In genomic region chr3:88912585-88912984, GRCm38 (mm10) we compare ENCODE assay signal across 9 mouse cellular contexts. TPM values are rescaled to one million over a fixed set of nuclear protein-coding genes. Genes with fewer than 3 reads are reported as not detected.
DNase-seq lines count a peak whose midpoint lies in the region; ATAC-seq and TF ChIP-seq lines count a peak whose summit lies in the region.
"Had no signal": no experiment of that assay in that cellular context is flagged by ENCODE, and none has a peak within 500 bp of the region (broad histone marks: within the 10 kb centered on the region; RNA-seq: fewer than 3 reads in every experiment).

No protein-coding gene starts in this region.

- no peak for ATAC-seq in heart, embryonic 16.5 days (replicated peaks; ENCODE audit: extremely low read depth, insufficient read depth, low FRiP score)
- ATAC-seq in G1E (ENCODE audit: extremely low read depth, insufficient number of reproducible peaks, low FRiP score, poor library complexity, severe bottlenecking): no peak
- ATAC-seq in hindbrain, embryonic 12.5 days (ENCODE audit: low FRiP score): no peak
- ATAC-seq in midbrain, embryonic 12.5 days (ENCODE audit: low FRiP score, low read depth): no peak

- H3K4me1 ChIP-seq in heart, embryonic 16.5 days (ENCODE audit: control insufficient read depth, insufficient read depth, low read length): peaks cover 11% of the 10 kb centered on the region
- H3K4me1 ChIP-seq in G1E (ENCODE audit: insufficient read depth, low read depth, low read length): peaks cover 56% of the 10 kb centered on the region
- peaks cover 13% of the 10 kb centered on the region for H3K4me1 ChIP-seq in hindbrain, embryonic 12.5 days
- H3K4me1 ChIP-seq in midbrain, embryonic 12.5 days: peaks cover 16% of the 10 kb centered on the region

- TF ChIP-seq CTCF in G1E (IDR thresholded peaks at IDR 0.05; ENCODE audit: low read depth, low read length): no peak

- peak overlapping the region; percentile 75 for H3K4me2 ChIP-seq in heart, embryonic 16.5 days (ENCODE audit: low read depth, low read length)
- H3K4me2 ChIP-seq in hindbrain, embryonic 12.5 days (replicated peaks): peak overlapping the region; percentile 85
- H3K4me2 ChIP-seq in midbrain, embryonic 12.5 days (replicated peaks): peak overlapping the region; percentile 80

- H3K27me3 ChIP-seq in heart, embryonic 16.5 days (ENCODE audit: control insufficient read depth, insufficient read depth, low read length): no peaks in the 10 kb centered on the region
- H3K27me3 ChIP-seq in G1E (ENCODE audit: insufficient read depth, low read length): no peaks in the 10 kb centered on the region
- H3K27me3 ChIP-seq in hindbrain, embryonic 12.5 days: no peaks in the 10 kb centered on the region
- no peaks in the 10 kb centered on the region for H3K27me3 ChIP-seq in midbrain, embryonic 12.5 days

- 89% methylated on average over 7 of the region's 7 CpGs for WGBS in heart, embryonic 16.5 days
- 88% methylated on average over 7 of the region's 7 CpGs for WGBS in hindbrain, embryonic 12.5 days
- 89% methylated on average over 7 of the region's 7 CpGs for WGBS in midbrain, embryonic 12.5 days

- no peaks in the 10 kb centered on the region for H3K9me3 ChIP-seq in heart, embryonic 16.5 days (replicated peaks; ENCODE audit: control insufficient read depth, low read length)
- no peaks in the 10 kb centered on the region for H3K9me3 ChIP-seq in G1E (replicated peaks)
- H3K9me3 ChIP-seq in hindbrain, embryonic 12.5 days (replicated peaks): no peaks in the 10 kb centered on the region
- H3K9me3 ChIP-seq in midbrain, embryonic 12.5 days: no peaks in the 10 kb centered on the region

- no peak overlapping the region for H3K9ac ChIP-seq in heart, embryonic 16.5 days (ENCODE audit: low read length)
- H3K9ac ChIP-seq in hindbrain, embryonic 12.5 days: peak overlapping the region; percentile 74; the same call in 1 of the 2 replicates
- peak overlapping the region; percentile 66; the same call in 1 of the 2 replicates for H3K9ac ChIP-seq in midbrain, embryonic 12.5 days (replicated peaks)

- peaks cover 42% of the 10 kb centered on the region for H3K36me3 ChIP-seq in heart, embryonic 16.5 days (ENCODE audit: control insufficient read depth, insufficient read depth)
- H3K36me3 ChIP-seq in G1E (replicated peaks): peaks cover 71% of the 10 kb centered on the region
- peaks cover 48% of the 10 kb centered on the region for H3K36me3 ChIP-seq in hindbrain, embryonic 12.5 days
- H3K36me3 ChIP-seq in midbrain, embryonic 12.5 days: peaks cover 44% of the 10 kb centered on the region

- no peak overlapping the region for H3K27ac ChIP-seq in heart, embryonic 16.5 days (ENCODE audit: low read length)
- H3K27ac ChIP-seq in hindbrain, embryonic 12.5 days: no peak overlapping the region
- no peak overlapping the region for H3K27ac ChIP-seq in midbrain, embryonic 12.5 days (replicated peaks)

- H3K4me3 ChIP-seq in heart, embryonic 16.5 days (ENCODE audit: low read length): peak overlapping the region; percentile 72; the same call in 1 of the 2 replicates
- H3K4me3 ChIP-seq in G1E (ENCODE audit: low read depth, low read length): peak overlapping the region; percentile 96; the same call in 1 of the 2 replicates
- no peak overlapping the region for H3K4me3 ChIP-seq in hindbrain, embryonic 12.5 days
- H3K4me3 ChIP-seq in midbrain, embryonic 12.5 days: peak overlapping the region; percentile 63; the same call in 1 of the 2 replicates

- intact Hi-C loops in heart, postnatal 14 days (cut with DNase I): no loop called here
- intact Hi-C loops in left cerebral cortex, postnatal 25 days (cut with DNase I): no loop called here
- intact Hi-C loops in left cerebral cortex, postnatal 36 days (cut with DNase I): no loop called here

- no peak for DNase-seq in heart, postnatal 14 days
- DNase-seq in G1E (ENCODE audit: low spot score): no peak
- DNase-seq in left cerebral cortex, postnatal 25 days (ENCODE audit: low spot score in 2 of 2): no peak
- no peak for DNase-seq in left cerebral cortex, postnatal 36 days (ENCODE audit: low spot score in 2 of 2)
- no peak for DNase-seq in spleen, adult 12 weeks (ENCODE audit: low spot score)
- DNase-seq: kidney, adult 8-10 months had no signal

RNA-seq across cellular contexts. Expression of gene Msto1, which starts 1.2 kb away (rescaled TPM):
- polyA plus RNA-seq in heart, embryonic 16.5 days (2015; fragmentation: Nextera tagmentation; extraction: Ambion mirVana): 46.2 and 47.5 TPM in 2 replicates
- total RNA-seq in heart, postnatal 14 days (2021): 10 to 100 TPM; 14.9 TPM
- total RNA-seq in G1E (2014; fragmentation: Nextera tagmentation) (20.7 and 24.5 TPM in 2 replicates), G1E (2017) (39.0 and 40.8 TPM in 2 replicates)
- polyA plus RNA-seq in G1E (2012): 31.6 and 35.0 TPM in 2 replicates
- polyA plus RNA-seq in hindbrain, embryonic 12.5 days (2016; fragmentation: Nextera tagmentation; extraction: Ambion mirVana): 40.8 and 42.0 TPM in 2 replicates
- polyA plus RNA-seq in midbrain, embryonic 12.5 days (2016; fragmentation: Nextera tagmentation; extraction: Ambion mirVana): 44.3 and 46.1 TPM in 2 replicates
- 10 to 100 TPM; 22.5 to 23.6 TPM for total RNA-seq in left cerebral cortex, postnatal 25 days (2021)
- total RNA-seq in left cerebral cortex, postnatal 36 days (2021): 10 to 100 TPM; 19.8 to 23.0 TPM

RNA-seq across cellular contexts. Expression of gene Ash1l, which starts 37.8 kb away (rescaled TPM):
- 14.5 and 15.6 TPM in 2 replicates for polyA plus RNA-seq in heart, embryonic 16.5 days (2015; fragmentation: Nextera tagmentation; extraction: Ambion mirVana)
- total RNA-seq in heart, postnatal 14 days (2021): 10 to 100 TPM; 41.8 to 42.2 TPM
- 67.0 and 69.0 TPM in 2 replicates for total RNA-seq in G1E (2014; fragmentation: Nextera tagmentation)
- total RNA-seq in G1E (2017): 19.5 and 24.3 TPM in 2 replicates
- polyA plus RNA-seq in G1E (2012): 2.7 and 3.7 TPM in 2 replicates
- polyA plus RNA-seq in hindbrain, embryonic 12.5 days (2016; fragmentation: Nextera tagmentation; extraction: Ambion mirVana): 22.0 and 22.5 TPM in 2 replicates
- polyA plus RNA-seq in midbrain, embryonic 12.5 days (2016; fragmentation: Nextera tagmentation; extraction: Ambion mirVana): 22.5 and 23.7 TPM in 2 replicates
- total RNA-seq in left cerebral cortex, postnatal 25 days (2021): 10 to 100 TPM; 79.1 to 83.5 TPM
- 10 to 100 TPM; 81.3 to 95.4 TPM for total RNA-seq in left cerebral cortex, postnatal 36 days (2021)

RNA-seq across cellular contexts. Expression of gene Dap3, which starts 38.4 kb away (rescaled TPM):
- 145 and 148 TPM in 2 replicates for polyA plus RNA-seq in heart, embryonic 16.5 days (2015; fragmentation: Nextera tagmentation; extraction: Ambion mirVana)
- total RNA-seq in heart, postnatal 14 days (2021): 100 to 1,000 TPM; 116 to 126 TPM
- total RNA-seq in G1E (2014; fragmentation: Nextera tagmentation) (77.9 and 106 TPM in 2 replicates), G1E (2017) (141 and 157 TPM in 2 replicates)
- 99.4 and 157 TPM in 2 replicates for polyA plus RNA-seq in G1E (2012)
- polyA plus RNA-seq in hindbrain, embryonic 12.5 days (2016; fragmentation: Nextera tagmentation; extraction: Ambion mirVana): 144 and 145 TPM in 2 replicates
- 124 and 137 TPM in 2 replicates for polyA plus RNA-seq in midbrain, embryonic 12.5 days (2016; fragmentation: Nextera tagmentation; extraction: Ambion mirVana)
- 100 to 1,000 TPM; 103 to 104 TPM for total RNA-seq in left cerebral cortex, postnatal 25 days (2021)
- 100 to 1,000 TPM in 1 of 2 experiments, 10 to 100 TPM in 1; 97.8 to 107 TPM for total RNA-seq in left cerebral cortex, postnatal 36 days (2021)
